Mouse (Mus musculus) liver, embryonic 14.5 days (tissue): Measurements from ENCODE around the gene Mia2. TPM values are rescaled to one million over a fixed set of nuclear protein-coding genes. Genes with fewer than 3 reads are reported as not detected.

Source experiments
- ATAC-seq: fragments of 200-750 bp; cut with Nextera tagmentation; 2 replicates; pipeline ENCODE4 v1.8.0; 2017; ENCODE audit warnings: moderate number of reproducible peaks, mild to moderate bottlenecking, moderate library complexity; ENCODE audit not compliant: insufficient read depth
- DNase-seq, 3 experiments: peaks; one replicate each; pipeline ENCODE4 v3.0.0-alpha.2; 2012 to 2013; ENCODE audit warnings: low read depth in 3 of 3, low spot score in 3 of 3
- H3K27ac ChIP-seq: fragments of 300-500 bp; sonication (generic); 2 replicates; pipeline ENCODE4 v1.5.1; 2014; ENCODE audit warnings: moderate library complexity, mild to moderate bottlenecking, control low read depth, inconsistent platforms
- H3K27me3 ChIP-seq: fragments of 300-500 bp; sonication (generic); 2 replicates; pipeline ENCODE4 v1.6.1; 2014; ENCODE audit warnings: mild to moderate bottlenecking, low read length, moderate library complexity; ENCODE audit not compliant: control insufficient read depth, insufficient read depth
- H3K36me3 ChIP-seq: fragments of 300-500 bp; sonication (generic); replicated peaks from 2 replicates; pipeline ENCODE4 v1.6.1; 2014; ENCODE audit warnings: low read depth; ENCODE audit not compliant: control insufficient read depth, insufficient read depth
- H3K4me1 ChIP-seq, 2 experiments: fragments of 200-500 bp in 1 of 2; fragments of 300-500 bp in 1 of 2; sonication (generic) in 1 of 2; replicated peaks; 2 replicates each; pipeline ENCODE4 v1.6.1; 2012 to 2014; ENCODE audit warnings: antibody characterized with exemption in 1 of 2, inconsistent platforms in 1 of 2, low read length in 1 of 2; ENCODE audit not compliant: control insufficient read depth in 2 of 2, insufficient read depth in 2 of 2
- H3K4me2 ChIP-seq: fragments of 300-500 bp; sonication (generic); 2 replicates; pipeline ENCODE4 v1.6.1; 2014; ENCODE audit warnings: low read depth, mild to moderate bottlenecking, control low read depth, moderate library complexity
- H3K4me3 ChIP-seq, 2 experiments: fragments of 200-500 bp in 1 of 2; fragments of 300-500 bp in 1 of 2; sonication (generic) in 1 of 2; 2 replicates each; pipeline ENCODE4 v1.5.1; 2012 to 2014; ENCODE audit warnings: low read depth in 2 of 2, low read length in 2 of 2, mild to moderate bottlenecking in 2 of 2, control low read depth in 1 of 2, inconsistent platforms in 1 of 2, moderate library complexity in 1 of 2; ENCODE audit not compliant: insufficient read depth in 1 of 2
- H3K9ac ChIP-seq: fragments of 300-500 bp; sonication (generic); replicated peaks from 2 replicates; pipeline ENCODE4 v1.6.1; 2014; ENCODE audit warnings: mild to moderate bottlenecking, control low read depth, moderate library complexity
- H3K9me3 ChIP-seq: fragments of 300-500 bp; sonication (generic); 2 replicates; pipeline ENCODE4 v1.6.1; 2016; ENCODE audit warnings: low read length, mixed read lengths; ENCODE audit not compliant: control insufficient read depth
- CTCF ChIP-seq: IDR thresholded peaks from 2 replicates; pipeline ENCODE4 v1.5.1; 2016; ENCODE audit warnings: antibody characterized with exemption, low read depth, control low read depth
- EP300 ChIP-seq: IDR thresholded peaks from 2 replicates; pipeline ENCODE4 v1.6.1; 2016; ENCODE audit warnings: antibody characterized with exemption, low read depth
- WGBS: fragments of 180-500 bp; shearing (Covaris S2); extraction: QIAGEN DNeasy Blood & Tissue Kit; methylation state at CpG from one replicate; pipeline ENCODE4 v1.1.7; 2014; ENCODE audit not compliant: insufficient replicate concordance; 5-methylcytosine and 5-hydroxymethylcytosine counted together
- polyA plus RNA-seq, 2 experiments: library from polyadenylated mRNA; depleted of rRNA in 1 of 2; stranded (reverse) in 1 of 2; unstranded in 1 of 2; fragments of >200 nt; fragmentation: Nextera tagmentation in 1 of 2; extraction: Ambion mirVana in 1 of 2; gene quantifications; 2 replicates each; pipeline versions ENCODE4 v1.2.1 to v1.2.3; 2012 to 2014

Gene Mia2
- polyA plus RNA-seq, 2 experiments: 31.7 to 43.4 TPM

DNA sequence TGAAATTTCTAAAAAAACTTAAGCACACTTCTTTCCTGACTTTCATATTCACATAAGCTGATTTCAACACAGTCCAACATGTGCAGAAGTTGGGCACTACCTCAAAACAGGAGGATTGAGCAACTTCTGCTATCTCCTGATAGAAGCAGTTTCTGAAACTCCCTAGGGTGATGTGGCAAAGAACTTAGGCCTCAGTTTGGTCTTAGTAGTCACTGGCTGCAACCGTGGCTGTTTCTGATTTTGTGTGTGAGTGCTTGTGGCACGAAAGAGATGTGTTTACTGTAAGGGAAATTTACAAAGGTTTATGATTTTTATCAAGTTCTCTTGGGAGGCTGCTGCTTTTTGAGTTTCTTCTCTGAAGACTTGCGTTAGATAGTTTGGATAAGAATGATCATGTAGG, 34.6 kb downstream of the Mia2 start:
- H3K4me1 ChIP-seq: peaks cover 19 to 29% of the 10 kb centered on the region in 2 experiments
- no peak for ATAC-seq
- H3K36me3 ChIP-seq: no peaks in the 10 kb centered on the region
- H3K27ac ChIP-seq: peak overlapping the region; percentile 27
- no peaks in the 10 kb centered on the region for H3K9me3 ChIP-seq
- H3K4me3 ChIP-seq: peak overlapping the region in 1 of 2 experiments; percentile 96; a peak in 2 of 4 replicates
- H3K27me3 ChIP-seq: no peaks in the 10 kb centered on the region
- 11% methylated on average over 3 of the region's 3 CpGs for WGBS
- H3K9ac ChIP-seq: peak overlapping the region; percentile 95
- no peak for TF ChIP-seq CTCF
- no peak for DNase-seq
- H3K4me2 ChIP-seq: peak overlapping the region; percentile 98

DNA sequence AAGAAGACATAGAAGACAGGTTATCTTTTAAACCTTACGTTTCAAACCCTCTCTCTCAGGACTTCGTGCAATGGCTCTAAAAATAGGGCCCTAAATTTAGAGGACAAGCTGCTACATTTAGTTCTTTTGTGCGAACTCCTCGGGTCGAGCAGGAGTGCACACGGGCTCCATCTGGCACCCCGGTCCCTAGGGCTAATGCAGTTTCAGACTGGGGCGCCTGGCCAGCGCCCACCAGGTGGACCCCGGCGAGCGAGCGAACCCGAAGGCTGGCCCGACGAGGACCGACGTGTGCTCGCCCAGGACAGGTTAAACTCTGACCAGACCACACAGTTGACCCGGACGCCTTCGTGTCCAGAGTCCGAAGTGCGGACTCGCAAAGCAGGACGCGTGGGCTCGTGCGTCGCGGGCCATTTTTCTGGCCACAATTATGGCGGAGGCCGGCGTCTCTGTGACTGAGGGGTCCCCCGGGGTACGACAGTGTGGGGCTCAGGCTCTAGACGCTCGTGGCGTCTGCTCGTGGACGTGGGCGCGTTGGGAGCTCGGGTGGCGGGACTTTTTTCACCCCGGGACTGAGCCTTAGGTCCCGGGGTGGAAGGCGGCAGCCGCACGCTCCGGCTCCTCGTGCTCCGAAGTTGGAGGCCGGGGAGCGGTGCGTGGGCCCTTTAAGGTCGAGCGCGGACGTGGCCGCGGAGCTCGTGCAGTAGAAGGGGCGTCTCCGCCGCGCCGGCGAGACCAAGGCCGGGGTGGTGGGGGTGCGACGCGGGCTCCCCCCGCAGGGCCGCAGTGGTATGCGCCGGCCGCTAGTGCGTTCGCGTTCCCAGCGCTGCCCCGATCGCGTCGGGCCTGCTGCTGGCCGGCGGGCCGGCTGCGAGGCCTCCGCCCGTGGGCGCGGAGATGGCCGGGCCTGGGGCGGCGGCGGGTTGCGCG, 35.3 kb downstream of the Mia2 start:
- H3K27me3 ChIP-seq: no peaks in the 10 kb centered on the region
- H3K4me1 ChIP-seq: peaks cover 26 to 36% of the 10 kb centered on the region in 2 experiments
- ATAC-seq (peak; percentile 88), DNase-seq (peak; percentile 77 to 79 (median 78))
- H3K9ac ChIP-seq: peak overlapping the region; percentile 95
- peak overlapping the region; percentile 90 to 96 for H3K4me3 ChIP-seq
- WGBS: under 1% methylated on average over 93 of the region's 100 CpGs
- H3K4me2 ChIP-seq: peak overlapping the region; percentile 98
- H3K27ac ChIP-seq: peak overlapping the region; percentile 77
- TF ChIP-seq EP300: peak; percentile 56; the same call in 1 of the 2 replicates
- peak; percentile 7; the same call in 1 of the 2 replicates for TF ChIP-seq CTCF
- no peaks in the 10 kb centered on the region for H3K9me3 ChIP-seq
- H3K36me3 ChIP-seq: no peaks in the 10 kb centered on the region

DNA sequence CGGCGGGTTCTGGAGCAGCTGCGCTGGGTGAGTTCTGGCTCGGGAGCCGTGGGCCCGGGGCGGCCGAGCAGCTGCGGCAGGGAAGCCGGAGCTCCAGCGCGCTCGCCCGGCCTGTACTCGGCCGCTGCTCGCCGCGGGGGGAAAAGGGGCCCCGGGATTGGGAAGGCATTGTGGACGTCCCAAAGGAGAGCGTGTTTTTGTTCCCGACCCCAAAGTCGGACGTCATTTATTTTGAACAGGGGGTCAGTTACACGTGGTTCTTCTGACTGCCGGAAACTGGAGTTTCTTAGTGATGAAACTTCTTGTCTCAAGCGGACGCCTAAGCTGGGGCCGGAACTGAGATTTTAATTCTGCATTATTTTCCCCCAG, 36.0 kb downstream of the Mia2 start:
- Histone ChIP-seq H3K4me2 (peak overlapping the region; percentile 98), H3K9me3 (no peaks in the 10 kb centered on the region), H3K9ac (peak overlapping the region; percentile 95), H3K27ac (peak overlapping the region; percentile 77), H3K4me3 (peak overlapping the region; percentile 90 to 96), H3K27me3 (no peaks in the 10 kb centered on the region), H3K36me3 (no peaks in the 10 kb centered on the region; the same call in 1 of the 2 replicates), H3K4me1 (peaks cover 30 to 41% of the 10 kb centered on the region in 2 experiments)
- ATAC-seq (peak; percentile 7; the same call in 1 of the 2 replicates), DNase-seq (no peak)
- no peak for TF ChIP-seq EP300
- no peak for TF ChIP-seq CTCF
- under 1% methylated on average over 30 of the region's 30 CpGs for WGBS

- no peak for ATAC-seq
- peaks cover 30 to 42% of the 10 kb centered on the region in 2 experiments for H3K4me1 ChIP-seq
- WGBS: 27% methylated on average over 3 of the region's 3 CpGs
These were observed 36.9 kb downstream of the Mia2 start for GRCm38 (mm10) chr12:59132462-59132861.

DNA sequence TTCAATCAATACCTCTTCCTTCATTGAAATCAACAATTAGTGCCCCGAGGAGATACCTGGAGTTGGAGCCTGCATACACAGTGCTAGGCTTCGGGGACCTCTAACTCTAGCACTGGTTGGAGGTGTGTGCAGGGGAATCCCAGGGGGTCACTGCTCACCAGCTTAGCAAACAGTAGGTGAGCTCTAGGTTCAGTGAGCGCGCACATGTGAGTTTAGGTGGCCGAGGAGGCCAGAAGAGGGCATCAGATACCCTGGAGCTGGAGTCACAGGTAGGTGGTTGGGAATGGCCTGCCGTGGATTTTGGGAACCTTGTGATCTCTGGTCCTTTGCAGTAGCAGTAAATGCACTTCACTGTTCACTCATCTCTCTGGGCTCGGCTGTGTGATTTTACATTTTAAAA, 37.3 kb downstream of the Mia2 start:
- Histone ChIP-seq H3K27ac (peak overlapping the region; percentile 32), H3K9me3 (no peaks in the 10 kb centered on the region), H3K27me3 (no peaks in the 10 kb centered on the region), H3K4me3 (peak overlapping the region; percentile 52 to 96), H3K9ac (no peak overlapping the region), H3K4me1 (peaks cover 30 to 42% of the 10 kb centered on the region in 2 experiments), H3K4me2 (peak overlapping the region; percentile 98), H3K36me3 (peaks cover 7% of the 10 kb centered on the region)
- no peak for TF ChIP-seq EP300
- TF ChIP-seq CTCF: peak; percentile 56
- 57% methylated on average over 7 of the region's 7 CpGs for WGBS
- DNase-seq (no peak), ATAC-seq (no peak)

More at GRCm38 (mm10) chr12:59132462-59132861, 36.9 kb downstream of the Mia2 start:
- H3K36me3 ChIP-seq: peaks cover 4% of the 10 kb centered on the region
- TF ChIP-seq EP300 (no peak), CTCF (no peak)
- H3K9ac ChIP-seq: peak overlapping the region; percentile 95
- H3K4me2 ChIP-seq: peak overlapping the region; percentile 98
- H3K27ac ChIP-seq: peak overlapping the region; percentile 32
- no peaks in the 10 kb centered on the region for H3K9me3 ChIP-seq
- no peak for DNase-seq
- peak overlapping the region; percentile 50 to 96 for H3K4me3 ChIP-seq
- H3K27me3 ChIP-seq: no peaks in the 10 kb centered on the region
